Mouse (Mus musculus): ENCODE data around the gene Csn1s1. TPM values are rescaled to one million over a fixed set of nuclear protein-coding genes. Genes with fewer than 3 reads are reported as not detected.

Gene Csn1s1
- total RNA-seq (2021) = not detected

DNA sequence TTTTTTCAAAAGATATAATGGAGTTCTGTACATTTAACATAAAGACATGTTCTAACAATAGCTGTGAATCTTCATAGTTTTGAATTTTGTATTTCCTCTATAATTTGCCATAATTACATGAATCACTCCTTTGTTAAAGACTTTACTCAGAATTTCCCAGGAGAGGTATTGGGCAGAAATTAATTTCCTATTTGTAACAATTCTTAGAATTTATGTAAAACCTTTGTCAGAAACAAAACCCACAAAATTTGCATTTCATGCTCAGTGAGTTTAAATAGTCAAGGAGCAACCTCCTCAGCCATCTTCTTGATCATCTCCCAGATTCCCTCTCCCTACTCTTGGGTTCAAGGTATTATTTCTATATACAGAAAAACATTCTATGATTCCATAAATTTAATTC lies at the start of gene Csn1s1:
Gene Csn1s1, plus strand, starts transcription at position 301 of the 400 bp plus-strand sequence.
- intact Hi-C loops (cut with DNase I) = no loop called here
- no peak for DNase-seq (ENCODE audit: low spot score in 2 of 2)

DNA sequence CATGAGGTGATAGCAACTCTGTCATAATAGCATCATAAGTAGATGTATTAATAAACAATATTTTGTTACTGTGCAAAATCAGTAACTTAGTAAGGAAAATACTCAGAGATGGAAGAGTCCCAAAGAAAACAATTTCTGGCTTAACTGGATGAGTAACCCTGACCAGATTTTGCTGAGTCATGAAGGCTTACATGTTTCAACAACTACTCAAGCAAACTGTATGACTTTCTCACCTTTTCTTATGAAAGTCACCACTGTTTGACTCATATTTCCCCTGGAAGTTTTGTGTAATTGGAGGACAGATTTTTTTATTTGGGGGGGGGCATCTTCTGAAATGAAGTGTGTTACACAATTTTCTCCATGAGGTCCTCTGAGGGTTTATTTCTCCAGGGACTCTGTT lies 43.3 kb upstream of the Csn1s1 start:
- intact Hi-C loops (cut with DNase I) = no loop called here
- DNase-seq (ENCODE audit: low spot score in 2 of 2) = no peak

GRCm38 (mm10) chr5:87642787-87643186 lies 23.2 kb upstream of the Csn1s1 start:
- peak; percentile 3 to 10 for DNase-seq (ENCODE audit: low spot score in 2 of 2)

DNA sequence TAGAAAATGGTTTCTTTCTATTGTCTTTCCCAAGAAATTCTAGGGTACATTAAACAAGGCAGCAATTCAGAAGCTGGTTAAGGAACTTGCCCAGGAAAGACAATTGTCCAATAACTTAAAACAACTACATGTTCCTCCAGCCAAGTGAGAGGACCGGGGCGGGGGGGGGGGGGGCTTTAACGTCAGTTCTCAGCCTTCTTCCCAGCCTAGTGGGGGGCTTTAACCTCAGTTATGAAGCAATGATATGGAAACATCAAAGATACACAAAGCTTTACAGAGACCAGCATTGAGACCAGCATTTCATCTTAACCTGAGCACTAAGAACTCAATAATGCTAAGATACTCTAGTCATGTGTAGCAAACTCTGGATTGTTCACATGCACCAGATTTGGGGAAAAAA lies 33.5 kb downstream of the Csn1s1 start, which contains the start of gene Csn2:
Gene Csn2, minus strand, starts transcription at position 101 of the 400 bp plus-strand sequence.
- intact Hi-C loops (cut with DNase I) = no loop called here
- DNase-seq (ENCODE audit: low spot score in 2 of 2) = no peak

More at GRCm38 (mm10) chr5:87642787-87643186, 23.2 kb upstream of the Csn1s1 start:
- intact Hi-C loops (cut with DNase I) = no loop called here

DNA sequence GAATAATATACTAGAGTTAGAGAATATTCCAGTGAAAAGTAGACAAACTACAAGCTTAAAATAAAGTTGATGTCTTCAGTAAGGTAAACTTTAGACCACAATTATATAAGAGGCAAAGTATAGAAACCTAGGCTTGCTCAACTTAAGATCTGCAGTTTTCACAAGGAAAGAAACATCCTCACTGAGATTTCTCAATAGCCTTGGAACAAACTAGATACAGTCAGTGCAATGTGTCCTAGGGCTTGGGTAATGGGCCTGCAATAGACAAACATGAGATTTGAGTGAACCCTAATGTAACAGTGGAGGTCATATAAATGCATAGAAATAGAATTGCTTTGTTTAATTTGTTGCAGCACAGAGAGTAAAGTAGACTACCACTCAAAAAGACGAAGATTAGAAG lies 39.9 kb downstream of the Csn1s1 start:
- intact Hi-C loops (cut with DNase I) = no loop called here

More for the DNA sequence above, 39.9 kb downstream of the Csn1s1 start:
- no peak for DNase-seq (ENCODE audit: low spot score in 2 of 2)

Other genes starting within 250 kb of the Csn1s1 start
- gene Ugt2b38, start 242.0 kb upstream of the Csn1s1 start, total RNA-seq (2021) = not detected
- not detected for gene Ugt2a2, start 183.9 kb upstream of the Csn1s1 start, total RNA-seq (2021)
- not detected for gene Gm43638, start 179.4 kb upstream of the Csn1s1 start, total RNA-seq (2021)
- gene Ugt2a1, start 175.3 kb upstream of the Csn1s1 start, total RNA-seq (2021) = not detected
- gene Sult1b1, start 128.0 kb upstream of the Csn1s1 start, total RNA-seq (2021) = not detected
- not detected for gene Sult1d1, start 97.2 kb upstream of the Csn1s1 start, total RNA-seq (2021)
- not detected for gene Sult1e1, start 74.6 kb upstream of the Csn1s1 start, total RNA-seq (2021)
- gene Csn2, start 33.4 kb downstream of the Csn1s1 start, total RNA-seq (2021) = not detected
- gene Csn1s2a, start 108.4 kb downstream of the Csn1s1 start, total RNA-seq (2021) = not detected
- not detected for gene Csn1s2b, start 141.9 kb downstream of the Csn1s1 start, total RNA-seq (2021)
- gene Prr27, start 159.5 kb downstream of the Csn1s1 start, total RNA-seq (2021) = not detected
- gene Odam, start 218.8 kb downstream of the Csn1s1 start, total RNA-seq (2021) = not detected

All from left cerebral cortex, postnatal 25 days (tissue).